Mouse (Mus musculus) layer of hippocampus, postnatal 10 days (tissue): Measurements from ENCODE around the gene Klhl32. TPM values are rescaled to one million over a fixed set of nuclear protein-coding genes. Genes with fewer than 3 reads are reported as not detected.

Experiments used
- total RNA-seq, 2 experiments: library from RNA; stranded (reverse); gene quantifications; 2 replicates each; pipeline ENCODE4 v1.2.3; 2021

Klhl32 gene
- total RNA-seq, 2 experiments from 2014 or later: 20.3 to 22.4 TPM

Other genes with a start within 250 kb of the Klhl32 start
- gene Ndufaf4, start 47.0 kb upstream of the Klhl32 start, total RNA-seq: 10 to 100 TPM; 39.4 to 39.9 TPM
- gene Gpr63, start 115.3 kb upstream of the Klhl32 start, total RNA-seq: 10 to 100 TPM; 86.1 to 91.9 TPM